Mouse (Mus musculus): ENCODE measurements around the gene Sdf2l1. TPM values are rescaled to one million over a fixed set of nuclear protein-coding genes. Genes with fewer than 3 reads are reported as not detected.

The Sdf2l1 gene
- total and polyA plus RNA-seq, 3 experiments = 249 to 263 TPM; not detected in 1

DNA sequence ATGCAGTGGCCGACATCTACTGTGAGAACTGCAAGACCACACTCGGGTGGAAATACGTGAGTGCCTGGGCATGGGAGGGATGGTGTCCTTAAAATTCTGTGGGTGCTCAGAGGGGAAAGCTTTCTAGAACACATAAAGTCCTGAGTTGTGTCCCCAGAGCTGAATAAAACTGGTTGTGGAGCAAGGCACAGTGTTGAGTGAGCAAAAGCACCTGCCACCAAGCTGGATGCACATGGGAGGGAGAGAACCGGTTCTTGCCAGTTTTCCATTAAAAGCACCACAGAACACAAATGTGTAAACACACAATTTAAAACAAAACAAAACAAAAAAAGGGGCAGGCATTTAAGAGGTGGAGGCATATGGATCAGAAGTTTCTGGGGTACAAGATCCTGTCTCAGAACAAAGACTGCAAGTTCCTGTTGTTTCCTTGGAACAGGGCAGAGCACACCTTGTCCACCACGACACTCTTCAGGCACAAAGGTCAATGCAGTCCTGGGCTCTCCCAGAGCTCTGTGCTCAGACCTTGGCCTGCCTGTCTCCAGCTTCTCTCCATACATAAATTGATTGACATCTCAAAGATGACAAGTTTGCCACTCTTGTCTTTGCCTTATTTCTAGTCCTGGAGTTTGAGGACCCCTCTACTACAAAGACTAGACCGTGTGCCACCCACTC lies 49.9 kb downstream of the Sdf2l1 start:
- H3K4me1 ChIP-seq (ENCODE audit: control insufficient read depth in 1 of 2, insufficient read depth in 2 of 2, low read length in 2 of 2) = 0 out of 4 replicates have a peak, but pooled peaks cover 0 to 3% of the 10 kb centered on the region in 2 experiments
- H3K4me3 ChIP-seq (ENCODE audit: control insufficient read depth in 1 of 2, insufficient read depth in 1 of 2, low read depth in 2 of 2, low read length in 2 of 2) = no peak overlapping the region
- H3K27me3 ChIP-seq (ENCODE audit: control insufficient read depth in 1 of 2, insufficient read depth in 2 of 2, low read length in 2 of 2) = no peaks in the 10 kb centered on the region
- no peaks in the 10 kb centered on the region for H3K9me3 ChIP-seq (replicated peaks; ENCODE audit: insufficient read depth, low read length)
- DNase-seq (ENCODE audit: low read depth, low spot score) = no peak
- no peak overlapping the region for H3K27ac ChIP-seq (ENCODE audit: control insufficient read depth, low read depth, low read length)
- H3K36me3 ChIP-seq (ENCODE audit: control insufficient read depth in 1 of 2, insufficient read depth in 2 of 2, low read length in 2 of 2) = peaks cover 0 to 1% of the 10 kb centered on the region in 2 experiments; a peak in 1 of 4 replicates
- no peak overlapping the region for H3K9ac ChIP-seq (ENCODE audit: control insufficient read depth, low read depth, low read length, poor library complexity, severe bottlenecking)
- TF ChIP-seq BHLHE40 (IDR thresholded peaks at IDR 0.05; ENCODE audit: borderline replicate concordance, low read depth, low read length) = no peak
- TF ChIP-seq ETS1 (IDR thresholded peaks at IDR 0.05; ENCODE audit: low read depth, low read length) = no peak
- TF ChIP-seq MYC (IDR thresholded peaks at IDR 0.05; ENCODE audit: low read depth, low read length) = no peak
- no peak for TF ChIP-seq E2F4 (IDR thresholded peaks at IDR 0.05; ENCODE audit: borderline replicate concordance, low read depth, low read length)
- no peak for TF ChIP-seq RCOR1 (IDR thresholded peaks at IDR 0.05; ENCODE audit: low read depth, low read length)
- no peak for TF ChIP-seq CHD1 (IDR thresholded peaks at IDR 0.05; ENCODE audit: low read depth, low read length)
- no peak for TF ChIP-seq POLR2AphosphoS5 (IDR thresholded peaks at IDR 0.05; ENCODE audit: borderline replicate concordance, low read depth, low read length)
- TF ChIP-seq POLR2AphosphoS2 (IDR thresholded peaks at IDR 0.05; ENCODE audit: low read length) = no peak
- TF ChIP-seq ZC3H11A (IDR thresholded peaks at IDR 0.05; ENCODE audit: low read depth, low read length) = no peak
- no peak for TF ChIP-seq MAX (IDR thresholded peaks at IDR 0.05; ENCODE audit: low read length)
- TF ChIP-seq GATA1 (IDR thresholded peaks at IDR 0.05; ENCODE audit: low read depth, low read length) = no peak
- no peaks in the 10 kb centered on the region for H3K79me2 ChIP-seq (ENCODE audit: control insufficient read depth, insufficient read depth, low read length, poor library complexity)

Other genes starting within 250 kb of the Sdf2l1 start
- gene Ppm1f, start 235.9 kb downstream of the Sdf2l1 start, total RNA-seq (2012; rRNA removed) = 28.6 and 30.6 TPM in 2 replicates
- gene Ppm1f, start 235.9 kb downstream of the Sdf2l1 start, polyA plus RNA-seq (2012; ENCODE audit: insufficient read depth in 1 of 2, insufficient read length in 2 of 2, low read depth in 1 of 2, low replicate concordance in 2 of 2, missing spikeins in 1 of 2) = 10 to 100 TPM in 1 of 2 experiments, not detected in 1; 28.3 TPM
- 125 and 131 TPM in 2 replicates for gene Mapk1, start 149.0 kb downstream of the Sdf2l1 start, total RNA-seq (2012; rRNA removed)
- 100 to 1,000 TPM; 144 to 225 TPM for gene Mapk1, start 149.0 kb downstream of the Sdf2l1 start, polyA plus RNA-seq (2012; ENCODE audit: insufficient read depth in 1 of 2, insufficient read length in 2 of 2, low read depth in 1 of 2, low replicate concordance in 2 of 2, missing spikeins in 1 of 2)
- gene Ypel1, start 62.7 kb downstream of the Sdf2l1 start, total RNA-seq (2012; rRNA removed) = 0.42 and 0.46 TPM in 2 replicates
- gene Ypel1, start 62.7 kb downstream of the Sdf2l1 start, polyA plus RNA-seq (2012; ENCODE audit: insufficient read depth in 1 of 2, insufficient read length in 2 of 2, low read depth in 1 of 2, low replicate concordance in 2 of 2, missing spikeins in 1 of 2) = 1 to 10 TPM in 1 of 2 experiments, not detected in 1; 1.1 TPM
- 62.1 and 62.9 TPM in 2 replicates for gene Ppil2, start 21.1 kb downstream of the Sdf2l1 start, total RNA-seq (2012; rRNA removed)
- gene Ppil2, start 21.1 kb downstream of the Sdf2l1 start, polyA plus RNA-seq (2012; ENCODE audit: insufficient read depth in 1 of 2, insufficient read length in 2 of 2, low read depth in 1 of 2, low replicate concordance in 2 of 2, missing spikeins in 1 of 2) = 10 to 100 TPM in 1 of 2 experiments, not detected in 1; 81.2 TPM
- gene 2610318N02Rik, start 7.2 kb downstream of the Sdf2l1 start, total RNA-seq (2012; rRNA removed) = 22.6 and 23.8 TPM in 2 replicates
- 10 to 100 TPM in 1 of 2 experiments, not detected in 1; 80.6 TPM for gene 2610318N02Rik, start 7.2 kb downstream of the Sdf2l1 start, polyA plus RNA-seq (2012; ENCODE audit: insufficient read depth in 1 of 2, insufficient read length in 2 of 2, low read depth in 1 of 2, low replicate concordance in 2 of 2, missing spikeins in 1 of 2)
- gene Ydjc, start 12.2 kb upstream of the Sdf2l1 start, total RNA-seq (2012; rRNA removed) = 56.7 TPM in 2 replicates
- 10 to 100 TPM in 1 of 2 experiments, not detected in 1; 68.5 TPM for gene Ydjc, start 12.2 kb upstream of the Sdf2l1 start, polyA plus RNA-seq (2012; ENCODE audit: insufficient read depth in 1 of 2, insufficient read length in 2 of 2, low read depth in 1 of 2, low replicate concordance in 2 of 2, missing spikeins in 1 of 2)
- 3.4 and 4.9 TPM in 2 replicates for gene Ccdc116, start 14.8 kb upstream of the Sdf2l1 start, total RNA-seq (2012; rRNA removed)
- 1 to 10 TPM in 1 of 2 experiments, not detected in 1; 7.9 TPM for gene Ccdc116, start 14.8 kb upstream of the Sdf2l1 start, polyA plus RNA-seq (2012; ENCODE audit: insufficient read depth in 1 of 2, insufficient read length in 2 of 2, low read depth in 1 of 2, low replicate concordance in 2 of 2, missing spikeins in 1 of 2)
- gene Ube2l3, start 70.3 kb upstream of the Sdf2l1 start, total RNA-seq (2012; rRNA removed) = 137 and 166 TPM in 2 replicates
- 1,000 to 10,000 TPM in 1 of 2 experiments, 100 to 1,000 TPM in 1; 297 to 2,006 TPM for gene Ube2l3, start 70.3 kb upstream of the Sdf2l1 start, polyA plus RNA-seq (2012; ENCODE audit: insufficient read depth in 1 of 2, insufficient read length in 2 of 2, low read depth in 1 of 2, low replicate concordance in 2 of 2, missing spikeins in 1 of 2)
- 0.36 and 0.62 TPM in 2 replicates for gene Rimbp3, start 76.2 kb upstream of the Sdf2l1 start, total RNA-seq (2012; rRNA removed)
- under 1 TPM in 1 of 2 experiments, not detected in 1; 0.35 TPM for gene Rimbp3, start 76.2 kb upstream of the Sdf2l1 start, polyA plus RNA-seq (2012; ENCODE audit: insufficient read depth in 1 of 2, insufficient read length in 2 of 2, low read depth in 1 of 2, low replicate concordance in 2 of 2, missing spikeins in 1 of 2)
- 5.8 and 5.9 TPM in 2 replicates for gene Hic2, start 101.2 kb upstream of the Sdf2l1 start, total RNA-seq (2012; rRNA removed)
- 1 to 10 TPM in 1 of 2 experiments, not detected in 1; 9.5 TPM for gene Hic2, start 101.2 kb upstream of the Sdf2l1 start, polyA plus RNA-seq (2012; ENCODE audit: insufficient read depth in 1 of 2, insufficient read length in 2 of 2, low read depth in 1 of 2, low replicate concordance in 2 of 2, missing spikeins in 1 of 2)
- gene Tmem191c, start 143.7 kb upstream of the Sdf2l1 start, total RNA-seq (2012; rRNA removed) = 2.6 and 3.3 TPM in 2 replicates
- 1 to 10 TPM in 1 of 2 experiments, not detected in 1; 7.5 TPM for gene Tmem191c, start 143.7 kb upstream of the Sdf2l1 start, polyA plus RNA-seq (2012; ENCODE audit: insufficient read depth in 1 of 2, insufficient read length in 2 of 2, low read depth in 1 of 2, low replicate concordance in 2 of 2, missing spikeins in 1 of 2)
- not detected in 2 replicates for gene Serpind1, start 199.0 kb upstream of the Sdf2l1 start, total RNA-seq (2012; rRNA removed)
- not detected for gene Serpind1, start 199.0 kb upstream of the Sdf2l1 start, polyA plus RNA-seq (2012; ENCODE audit: insufficient read depth in 1 of 2, insufficient read length in 2 of 2, low read depth in 1 of 2, low replicate concordance in 2 of 2, missing spikeins in 1 of 2)